Mouse (Mus musculus) inflammation-experienced regulatory T-cells, adult 6 months (primary cell): Measurements from ENCODE around the gene Wdr54. TPM values are rescaled to one million over a fixed set of nuclear protein-coding genes. Genes with fewer than 3 reads are reported as not detected.

Experiments used
- ATAC-seq: one replicate; pipeline ENCODE4 v1.8.0; 2017
- polyA plus RNA-seq, 3 experiments: library from polyadenylated mRNA; unstranded; fragments of 100-300 nt; shearing (Covaris generic); gene quantifications; one replicate each; pipeline ENCODE4 v1.2.1; 2017

Wdr54 gene
- under 1 TPM in 2 of 3 experiments, not detected in 1; 0.19 to 0.48 TPM for polyA plus RNA-seq

- peak; percentile 64 for ATAC-seq
Measured at GRCm38 (mm10) chr6:83156259-83156684, at the start of gene Wdr54, which contains the start of gene 1700003E16Rik. TSS of gene Wdr54 (minus strand) at chr6:83156397. TSS of gene 1700003E16Rik (plus strand) at chr6:83156404.

GRCm38 (mm10) chr6:83205851-83206250, 49.7 kb upstream of the Wdr54 start:
- no peak for ATAC-seq

- no peak for ATAC-seq
Measured at GRCm38 (mm10) chr6:83203320-83203719, 47.1 kb upstream of the Wdr54 start.

DNA sequence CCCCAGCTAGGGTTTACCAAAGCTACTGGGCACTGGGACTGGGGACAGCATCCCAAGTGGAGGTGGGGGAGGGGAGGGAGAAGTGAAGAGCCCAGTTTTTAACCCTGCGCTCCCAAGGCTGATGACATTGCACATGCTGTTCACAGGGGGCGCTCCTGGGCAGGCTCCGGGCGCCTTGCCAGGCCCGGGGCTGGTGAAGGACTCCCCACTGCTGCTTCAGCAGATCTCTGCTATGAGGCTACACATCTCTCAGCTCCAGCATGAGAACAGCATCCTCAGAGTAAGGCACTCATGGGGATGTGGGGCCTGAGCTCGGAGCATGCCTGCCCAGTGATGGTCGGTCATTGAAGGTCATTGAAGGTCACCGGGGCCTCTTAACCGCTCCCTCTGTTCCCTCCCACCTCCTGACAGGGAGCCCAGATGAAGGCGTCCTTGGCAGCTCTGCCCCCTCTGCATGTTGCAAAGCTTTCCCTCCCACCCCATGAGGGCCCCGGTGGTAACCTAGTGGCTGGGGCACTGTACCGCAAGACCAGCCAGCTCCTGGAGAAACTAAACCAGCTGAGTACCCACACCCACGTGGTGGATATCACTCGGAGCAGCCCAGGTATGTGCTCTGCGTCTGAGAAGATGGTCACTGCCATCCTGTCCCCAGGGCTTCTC, 41.3 kb upstream of the Wdr54 start:
- no peak for ATAC-seq

DNA sequence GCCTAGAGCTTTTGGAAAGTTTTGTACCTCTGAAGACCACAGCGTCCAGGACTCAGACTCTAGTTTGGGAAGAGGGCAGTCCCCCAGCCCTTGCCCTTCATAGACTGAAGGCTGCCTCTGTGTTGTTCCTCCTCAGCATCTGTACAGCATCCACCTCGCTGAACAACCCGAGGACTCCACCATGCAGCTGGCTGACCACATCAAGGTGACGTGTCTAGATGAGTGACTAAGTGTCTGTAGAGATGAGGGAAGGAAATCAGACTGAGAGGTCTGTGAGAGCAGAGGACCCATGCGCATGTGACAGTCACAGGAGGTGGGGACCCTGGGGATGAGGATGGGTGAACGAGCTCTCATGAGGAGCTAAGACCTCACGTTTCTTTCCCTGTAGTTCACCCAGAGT, 37.4 kb upstream of the Wdr54 start:
- ATAC-seq: no peak

GRCm38 (mm10) chr6:83186946-83187345, 30.7 kb upstream of the Wdr54 start:
- ATAC-seq: no peak

DNA sequence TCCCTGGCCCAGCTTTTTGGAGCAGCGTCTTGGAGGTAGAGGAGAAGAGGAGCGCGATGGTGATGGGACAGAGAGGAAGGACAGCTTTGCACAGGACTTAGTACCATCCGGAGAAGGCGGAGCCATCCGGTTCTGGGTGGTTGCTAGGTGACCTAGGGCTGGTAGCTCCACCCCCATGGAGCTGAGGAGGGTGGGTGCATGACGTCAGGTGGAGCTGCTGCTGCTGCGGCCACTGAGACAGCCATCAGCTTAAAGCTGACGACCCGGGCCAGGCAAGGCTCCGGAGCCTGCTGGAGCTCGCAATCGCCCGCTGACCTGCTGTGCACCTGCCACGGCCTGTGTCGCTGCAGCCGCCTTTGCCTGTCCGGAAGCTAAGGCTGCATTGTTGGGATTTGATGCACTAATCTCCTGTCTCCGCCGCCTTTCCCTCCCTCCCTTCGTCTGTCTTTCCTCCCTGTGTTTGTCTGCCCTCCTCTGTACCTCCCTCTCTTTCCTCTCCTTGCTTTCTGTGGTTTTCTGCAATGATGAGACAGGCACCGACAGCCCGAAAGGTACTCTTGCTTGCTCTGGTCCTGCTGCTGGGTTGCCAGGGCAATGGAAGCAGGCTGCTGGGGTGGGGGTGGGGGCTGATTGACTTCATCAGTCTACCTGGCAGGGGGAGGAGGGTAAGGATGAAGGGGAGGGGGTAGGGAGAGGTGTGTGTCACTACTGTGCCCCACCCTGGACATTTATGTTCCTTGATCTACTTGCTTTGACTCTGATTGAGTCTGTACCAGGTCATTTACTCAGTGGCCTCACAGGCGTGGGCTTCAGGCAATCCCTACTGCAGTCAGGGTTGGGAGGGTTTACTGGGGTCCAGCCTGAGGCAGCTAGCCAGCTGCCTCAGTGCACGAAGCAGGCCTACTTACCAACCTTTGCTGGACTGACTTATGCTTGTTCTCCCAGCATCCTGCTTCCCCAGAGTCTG, 30.0 kb upstream of the Wdr54 start:
- peak; percentile 63 for ATAC-seq

DNA sequence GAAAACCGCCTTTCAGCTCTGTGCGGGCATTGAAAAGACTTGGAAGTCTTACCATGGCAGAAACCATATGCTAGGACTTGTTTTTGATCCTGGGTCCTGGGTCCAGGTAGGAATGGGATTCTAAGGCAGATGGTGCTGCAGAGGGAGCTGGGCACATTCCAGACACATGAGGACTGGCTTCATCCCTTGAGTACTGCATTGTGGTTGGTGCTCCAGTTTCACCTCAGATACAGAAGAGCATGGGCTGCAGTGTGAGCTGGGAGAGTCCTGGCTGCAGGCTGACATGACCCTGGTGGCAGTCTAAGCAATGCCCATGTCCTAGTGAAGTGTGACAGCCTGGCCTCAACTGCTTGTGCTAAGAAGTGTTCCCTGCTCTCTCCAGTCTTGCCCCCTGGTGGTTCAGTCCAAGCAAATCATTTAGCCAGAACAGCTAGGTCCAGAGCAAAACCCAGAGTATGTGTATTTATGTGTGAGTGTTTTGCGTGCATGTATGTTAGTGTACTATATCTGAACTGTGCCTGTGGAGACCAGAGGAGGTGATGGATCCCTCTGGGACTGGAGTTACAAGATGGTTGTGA, 28.8 kb upstream of the Wdr54 start:
- no peak for ATAC-seq

- ATAC-seq: no peak
Measured at GRCm38 (mm10) chr6:83180605-83181004, 24.4 kb upstream of the Wdr54 start.

GRCm38 (mm10) chr6:83179390-83180117, 23.4 kb upstream of the Wdr54 start:
- ATAC-seq: no peak

- ATAC-seq: no peak
Measured at GRCm38 (mm10) chr6:83175996-83176395, 19.8 kb upstream of the Wdr54 start.

- no peak for ATAC-seq
Measured at GRCm38 (mm10) chr6:83172240-83172920, 16.2 kb upstream of the Wdr54 start.

DNA sequence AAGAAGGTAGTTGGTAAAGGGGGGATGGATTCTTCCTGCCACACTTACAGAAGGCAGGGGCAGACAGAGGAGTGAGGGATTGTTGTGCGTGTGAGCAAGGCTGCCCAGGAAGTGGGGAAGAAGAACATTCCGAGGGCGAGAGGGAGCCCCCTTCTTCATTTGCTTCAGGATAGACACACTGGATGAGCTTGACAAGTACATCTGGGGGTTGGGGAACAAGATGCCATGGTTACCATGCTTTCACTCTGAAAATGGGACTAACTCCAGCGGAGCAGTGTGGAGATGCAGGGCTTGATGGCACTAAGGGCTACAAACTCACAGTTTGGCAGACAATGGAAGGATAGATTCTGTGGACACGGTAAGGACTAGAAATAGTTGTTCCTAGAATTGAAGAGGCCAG, 14.9 kb upstream of the Wdr54 start:
- ATAC-seq: no peak

- ATAC-seq: no peak
Measured at GRCm38 (mm10) chr6:83169872-83170271, 13.7 kb upstream of the Wdr54 start.

DNA sequence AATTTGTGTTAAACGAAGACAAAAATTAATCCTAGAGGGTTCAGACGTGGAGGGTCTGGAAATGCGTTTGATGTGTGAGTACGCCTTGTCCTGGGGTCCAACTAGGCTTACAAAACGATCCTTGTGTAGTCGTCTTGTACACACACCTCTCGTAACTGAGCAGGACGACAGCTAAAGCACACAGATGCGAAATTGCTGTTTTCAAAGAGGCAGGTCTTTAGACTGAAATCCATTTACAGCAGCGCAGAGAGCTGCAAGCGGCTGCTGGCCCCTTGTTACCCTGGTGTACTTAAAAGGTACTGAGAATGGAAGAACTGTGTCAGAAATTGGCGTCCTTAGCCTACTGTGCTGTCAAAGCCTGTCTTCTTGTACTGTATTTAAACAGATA, 10.0 kb upstream of the Wdr54 start:
- peak; percentile 33 for ATAC-seq

GRCm38 (mm10) chr6:83165607-83166242, 9.5 kb upstream of the Wdr54 start, which contains the start of gene Dctn1:
TSS of gene Dctn1 (plus strand) at chr6:83165920.
- peak; percentile 82 for ATAC-seq

DNA sequence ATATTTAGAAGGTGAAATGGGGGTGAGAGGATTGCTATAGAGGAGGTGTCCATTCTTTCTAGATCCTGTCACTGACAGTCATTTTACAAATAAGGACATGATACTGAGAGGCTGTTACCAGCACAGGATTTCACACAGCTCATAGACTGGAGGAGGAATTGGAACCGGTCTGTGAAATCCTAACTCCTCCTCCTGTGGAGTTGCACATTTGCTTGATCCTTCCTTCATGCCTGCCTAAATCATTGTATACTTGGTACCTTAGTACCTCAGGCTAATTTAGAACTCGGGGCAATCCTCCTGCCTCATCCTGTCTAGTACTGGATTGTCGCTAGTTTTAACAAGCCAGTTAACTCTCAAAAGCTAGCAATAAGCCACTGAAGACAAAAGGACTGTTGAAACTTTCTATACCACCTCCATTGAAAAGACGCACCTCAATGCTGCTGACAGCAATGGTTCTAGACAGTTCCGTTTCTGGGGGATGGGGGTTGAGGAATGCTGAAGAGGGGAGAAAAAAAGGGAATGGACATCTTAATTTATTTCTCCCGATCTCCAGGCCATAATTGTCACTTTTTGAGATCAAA, 8.9 kb upstream of the Wdr54 start:
- ATAC-seq: peak; percentile 57

- no peak for ATAC-seq
Measured at GRCm38 (mm10) chr6:83162701-83163100, 6.5 kb upstream of the Wdr54 start.

- ATAC-seq: no peak
Measured at GRCm38 (mm10) chr6:83161921-83162641, 5.9 kb upstream of the Wdr54 start.

GRCm38 (mm10) chr6:83161442-83161841, 5.2 kb upstream of the Wdr54 start:
- no peak for ATAC-seq
